Mouse (Mus musculus) G1E (cell line): Measurements from ENCODE around the gene Tspan10. TPM values are rescaled to one million over a fixed set of nuclear protein-coding genes. Genes with fewer than 3 reads are reported as not detected.

Source experiments
- ATAC-seq: 2 replicates; pipeline ENCODE4 v1.8.0; 2016; ENCODE audit warnings: mild to moderate bottlenecking; ENCODE audit not compliant: insufficient number of reproducible peaks, poor library complexity, low FRiP score, severe bottlenecking; ENCODE audit errors: extremely low read depth
- DNase-seq: peaks from one replicate; pipeline ENCODE4 v3.0.0; 2012; ENCODE audit warnings: low spot score
- H3K27me3 ChIP-seq: 2 replicates; pipeline ENCODE4 v1.6.1; 2012; ENCODE audit warnings: mild to moderate bottlenecking, low read length, inconsistent platforms; ENCODE audit not compliant: insufficient read depth
- H3K36me3 ChIP-seq: replicated peaks from 2 replicates; pipeline ENCODE3; 2012; ENCODE audit warnings: mild to moderate bottlenecking, inconsistent platforms
- H3K4me1 ChIP-seq: 2 replicates; pipeline ENCODE4 v1.6.1; 2012; ENCODE audit warnings: low read depth, low read length, inconsistent platforms, mixed read lengths; ENCODE audit not compliant: insufficient read depth
- H3K4me3 ChIP-seq: 2 replicates; pipeline ENCODE4 v1.5.1; 2012; ENCODE audit warnings: low read depth, mild to moderate bottlenecking, inconsistent platforms, low read length, moderate library complexity, mixed read lengths
- H3K9me3 ChIP-seq: replicated peaks from 2 replicates; pipeline ENCODE4 v1.6.1; 2012; ENCODE audit warnings: inconsistent platforms
- CTCF ChIP-seq: IDR thresholded peaks from 2 replicates; pipeline ENCODE4 v1.5.1; 2012; ENCODE audit warnings: low read depth, low read length, inconsistent platforms, mixed read lengths
- GATA1 ChIP-seq: IDR thresholded peaks from 2 replicates; pipeline ENCODE4 v1.6.1; 2012; ENCODE audit warnings: borderline replicate concordance, low read length, inconsistent platforms, mixed read lengths
- GATA2 ChIP-seq: IDR thresholded peaks from 2 replicates; pipeline ENCODE4 v1.6.1; 2012; ENCODE audit warnings: low read depth, low read length, inconsistent platforms, borderline replicate concordance
- POLR2AphosphoS5 ChIP-seq: IDR thresholded peaks from 2 replicates; pipeline ENCODE4 v1.6.1; 2012; ENCODE audit warnings: low read depth, low read length, inconsistent platforms; ENCODE audit not compliant: insufficient replicate concordance
- TAL1 ChIP-seq: conservative IDR thresholded peaks from 2 replicates; pipeline ENCODE4 v1.6.1; 2012; ENCODE audit warnings: low read depth, low read length, inconsistent platforms, mixed read lengths
- polyA plus RNA-seq: library from polyadenylated mRNA; stranded (reverse); fragments of >175 nt; gene quantifications from 2 replicates; pipeline ENCODE4 v1.2.3, GENCODE M21; 2012
- total RNA-seq, 2 experiments: library from RNA; stranded (forward) in 1 of 2; stranded (reverse) in 1 of 2; fragments of 200-1000 nt in 1 of 2; fragments of >200 nt in 1 of 2; fragmentation: Nextera tagmentation in 1 of 2; gene quantifications; 2 replicates each; pipeline ENCODE4 v1.2.3; 2014 to 2017

Gene Tspan10
- total and polyA plus RNA-seq, 3 experiments, result 0.68 TPM; not detected in 2

DNA sequence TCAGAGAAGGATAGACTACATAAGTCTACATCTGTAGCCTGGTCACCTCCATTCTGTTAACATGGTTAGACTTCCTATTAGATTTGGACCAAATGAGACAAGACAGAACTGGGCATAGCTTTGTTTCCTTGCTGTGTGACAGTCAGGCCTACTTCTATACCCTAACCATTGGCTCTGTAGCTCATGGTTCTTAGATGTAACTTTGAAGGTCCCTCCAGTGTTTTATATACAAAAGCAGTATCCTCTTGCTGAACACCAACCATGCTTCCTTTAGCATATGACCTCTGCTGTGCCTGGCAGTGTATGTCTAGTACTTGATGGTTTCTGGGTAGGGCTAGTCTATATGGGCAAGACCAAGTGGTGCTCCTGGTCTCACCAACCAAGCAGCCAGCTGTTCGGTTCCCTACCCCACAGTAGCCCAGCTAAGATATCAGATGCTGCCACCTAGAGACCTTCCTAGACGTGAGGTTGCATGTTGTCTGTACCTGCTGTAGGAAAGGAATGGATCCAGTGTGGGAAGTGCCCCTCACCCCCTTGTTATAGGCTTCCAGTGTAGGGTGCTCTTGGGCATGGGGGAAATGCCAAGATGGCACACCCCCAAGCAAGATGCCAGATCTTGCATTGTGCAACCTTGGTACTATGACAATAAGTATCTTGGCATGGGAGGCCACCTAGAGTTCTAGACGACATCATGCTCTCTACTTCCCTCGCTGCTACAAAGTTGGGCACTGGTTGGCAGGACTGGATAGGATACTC, 48.0 kb downstream of the Tspan10 start:
- DNase-seq, result no peak
- ATAC-seq, result no peak
- no peak; the same call in 1 of the 2 replicates for TF ChIP-seq POLR2AphosphoS5
- no peak for TF ChIP-seq GATA2
- TF ChIP-seq CTCF, result no peak
- no peak for TF ChIP-seq GATA1
- no peak for TF ChIP-seq TAL1
- H3K27me3 ChIP-seq, result no peaks in the 10 kb centered on the region
- no peaks in the 10 kb centered on the region for H3K9me3 ChIP-seq
- peaks cover 84% of the 10 kb centered on the region for H3K36me3 ChIP-seq
- H3K4me3 ChIP-seq, result no peak overlapping the region; the same call in 1 of the 2 replicates
- H3K4me1 ChIP-seq, result peaks cover 82% of the 10 kb centered on the region

DNA sequence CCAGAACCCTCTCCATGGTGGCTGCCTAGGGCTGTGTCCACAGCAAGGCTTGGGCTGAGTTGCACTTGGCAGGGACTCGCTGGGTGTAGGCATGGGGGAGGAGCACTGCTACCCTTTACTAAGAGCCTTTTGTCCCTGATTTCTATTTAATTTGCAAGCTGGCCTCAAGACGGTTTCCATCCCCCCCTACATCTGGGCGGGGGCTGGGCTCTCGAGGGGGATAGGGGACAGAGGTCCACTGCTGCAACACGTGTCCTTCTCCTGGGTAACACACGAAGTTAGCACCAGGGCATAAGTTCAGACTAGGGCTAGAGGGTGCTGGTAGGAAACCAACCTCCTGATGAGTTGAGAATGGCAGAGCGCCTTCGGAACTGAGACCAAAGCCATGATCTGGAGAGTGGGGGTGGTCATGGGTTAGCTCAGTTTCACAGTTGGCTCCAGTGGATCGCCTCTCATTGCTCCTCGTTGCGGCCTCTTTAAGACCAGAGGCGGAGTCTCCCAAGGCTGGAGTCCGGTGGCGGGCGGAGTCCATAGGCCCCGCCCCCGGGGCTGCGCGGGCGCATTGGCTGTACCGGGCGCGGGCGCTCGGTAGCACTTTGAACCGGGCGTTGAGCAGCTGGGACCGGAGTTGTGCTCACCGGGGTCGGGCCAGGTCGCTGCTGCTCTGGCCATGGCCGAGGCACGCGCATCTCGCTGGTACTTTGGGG, 49.0 kb downstream of the Tspan10 start, which contains the start of gene Slc25a10:
Gene Slc25a10, plus strand, starts transcription at position 524 of the 707 bp plus-strand sequence.
- Histone ChIP-seq H3K9me3 (no peaks in the 10 kb centered on the region), H3K27me3 (no peaks in the 10 kb centered on the region), H3K4me1 (peaks cover 73% of the 10 kb centered on the region), H3K36me3 (peaks cover 84% of the 10 kb centered on the region), H3K4me3 (peak within 1 kb of the TSS; percentile 88)
- 0 out of 2 replicates have a peak, but pooled peaks have one; percentile 53 for TF ChIP-seq POLR2AphosphoS5
- no peak for TF ChIP-seq GATA1
- DNase-seq (peak; percentile 66), ATAC-seq (peak; percentile 52; the same call in 1 of the 2 replicates)

DNA sequence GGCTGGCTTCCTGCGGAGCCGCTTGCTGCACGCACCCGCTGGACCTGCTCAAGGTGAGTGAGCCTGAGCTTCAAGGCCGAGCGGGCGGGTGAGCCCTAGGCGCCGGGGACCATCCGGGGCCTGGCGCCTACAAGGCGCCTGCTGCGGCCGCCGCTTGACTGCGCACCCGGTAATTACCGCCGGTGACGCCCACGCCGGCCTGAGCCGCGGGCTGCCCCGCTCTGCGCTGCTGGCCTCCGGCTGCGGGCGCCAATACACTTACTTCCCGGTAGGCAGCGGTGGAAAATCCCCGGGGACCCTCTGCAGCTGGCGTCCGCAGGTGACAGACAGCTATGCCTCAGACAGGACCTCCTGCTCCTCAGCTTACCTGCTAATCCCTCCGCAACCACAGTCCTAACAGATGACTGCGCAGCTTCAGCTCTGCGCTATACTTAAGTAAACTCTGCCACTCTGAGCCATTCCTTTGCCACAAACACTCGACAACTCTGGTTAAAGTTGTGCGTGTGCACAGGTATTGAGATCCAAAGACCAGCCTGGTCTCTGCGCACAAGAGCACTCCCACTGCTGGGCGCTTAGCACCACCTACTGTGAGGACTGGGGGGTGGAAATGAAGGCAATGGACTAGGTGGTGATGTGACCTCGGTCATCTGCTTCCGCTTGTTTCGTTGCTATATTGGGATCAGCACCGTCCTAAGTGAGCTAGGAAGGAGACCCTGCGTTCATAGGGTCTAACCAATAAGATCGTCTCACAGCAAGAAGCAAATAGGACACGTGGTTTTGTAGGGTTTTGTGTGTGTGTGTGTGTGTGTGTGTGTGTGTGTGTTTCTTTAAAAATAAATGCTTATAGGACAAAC, 49.8 kb downstream of the Tspan10 start:
- TF ChIP-seq POLR2AphosphoS5, result no peak
- TF ChIP-seq GATA2, result no peak
- no peak for TF ChIP-seq CTCF
- no peak for TF ChIP-seq TAL1
- no peak for TF ChIP-seq GATA1
- DNase-seq (peak; percentile 63), ATAC-seq (peak; percentile 48; the same call in 1 of the 2 replicates)
- peaks cover 69% of the 10 kb centered on the region for H3K4me1 ChIP-seq
- peaks cover 84% of the 10 kb centered on the region for H3K36me3 ChIP-seq
- no peaks in the 10 kb centered on the region for H3K9me3 ChIP-seq
- H3K4me3 ChIP-seq, result peak overlapping the region; percentile 88
- H3K27me3 ChIP-seq, result no peaks in the 10 kb centered on the region

DNA sequence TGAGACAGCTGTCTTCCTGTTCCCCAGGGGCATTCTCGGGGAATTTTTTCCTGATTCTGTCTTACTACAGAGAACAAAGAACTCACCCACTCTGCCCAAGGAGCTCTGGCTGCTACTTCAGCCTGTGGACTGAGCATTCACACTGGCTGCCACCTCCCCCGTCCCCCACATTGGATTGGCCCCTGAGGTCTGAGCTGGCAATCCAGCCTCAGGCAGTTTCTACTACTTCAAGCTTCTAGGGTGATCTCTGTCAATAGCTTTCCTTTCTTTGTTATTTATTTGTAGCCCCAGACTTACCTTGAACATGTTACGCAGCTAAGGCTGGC, 50.4 kb downstream of the Tspan10 start:
- ATAC-seq (no peak), DNase-seq (no peak)
- H3K4me3 ChIP-seq, result peak overlapping the region; percentile 88; the same call in 1 of the 2 replicates
- H3K9me3 ChIP-seq, result no peaks in the 10 kb centered on the region
- H3K36me3 ChIP-seq, result peaks cover 84% of the 10 kb centered on the region
- no peaks in the 10 kb centered on the region for H3K27me3 ChIP-seq
- H3K4me1 ChIP-seq, result peaks cover 63% of the 10 kb centered on the region
- no peak for TF ChIP-seq GATA1
- no peak for TF ChIP-seq TAL1
- TF ChIP-seq GATA2, result no peak
- TF ChIP-seq POLR2AphosphoS5, result no peak
- no peak for TF ChIP-seq CTCF

DNA sequence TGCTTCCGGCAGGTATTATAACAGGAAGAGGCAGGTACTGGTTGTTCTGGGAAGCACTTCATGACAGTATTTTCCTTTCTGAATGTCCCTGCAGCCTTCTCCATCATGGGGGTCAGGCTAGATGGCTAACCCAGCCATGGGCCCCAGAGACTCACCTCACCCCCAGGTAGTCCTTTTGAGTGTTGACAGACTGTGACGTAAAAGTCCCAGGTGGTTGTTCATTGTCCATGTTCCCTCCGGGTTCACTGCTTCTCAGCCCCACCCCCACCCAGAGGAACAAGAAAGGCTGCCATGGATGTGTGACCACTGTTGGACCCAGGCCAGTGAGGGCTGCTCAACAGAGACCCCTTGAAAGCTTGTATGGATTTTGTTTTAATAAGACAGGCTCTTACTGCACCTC, 50.9 kb downstream of the Tspan10 start:
- DNase-seq, result no peak
- peak overlapping the region; percentile 88; the same call in 1 of the 2 replicates for H3K4me3 ChIP-seq
- no peak for TF ChIP-seq GATA2
- no peak for TF ChIP-seq CTCF
- no peak for TF ChIP-seq POLR2AphosphoS5
- TF ChIP-seq GATA1, result no peak
- TF ChIP-seq TAL1, result no peak
- peaks cover 84% of the 10 kb centered on the region for H3K36me3 ChIP-seq
- no peaks in the 10 kb centered on the region for H3K9me3 ChIP-seq
- peaks cover 58% of the 10 kb centered on the region for H3K4me1 ChIP-seq
- no peak for ATAC-seq
- no peaks in the 10 kb centered on the region for H3K27me3 ChIP-seq
